Mouse (Mus musculus) left cerebral cortex, postnatal 10 days (tissue): ENCODE data around the gene Ntf5. TPM values are rescaled to one million over a fixed set of nuclear protein-coding genes. Genes with fewer than 3 reads are reported as not detected.

Experiments
- DNase-seq, 2 experiments: peaks; one replicate each; pipeline ENCODE4 v3.0.0; 2021 to 2022; ENCODE audit warnings: low spot score in 2 of 2, mixed read lengths in 1 of 2; ENCODE audit errors: extremely low spot score in 1 of 2
- intact Hi-C: fragments of 180-260 bp; cut with DNase I; formaldehyde crosslinking; loops from one replicate; pipeline ENCODE4 v1.15.1; 2025
- total RNA-seq, 2 experiments: library from RNA; stranded (reverse); gene quantifications; 2 replicates each; pipeline ENCODE4 v1.2.3; 2021

Ntf5 gene
- total RNA-seq, 2 experiments from 2014 or later, result not detected

- intact Hi-C loops, result no loop called here
These were observed 7.1 kb downstream of the Ntf5 start, which contains the start of gene Lhb for GRCm38 (mm10) chr7:45420615-45420919. Lhb (plus strand) TSS chr7:45420820.

GRCm38 (mm10) chr7:45421194-45421593, 7.7 kb downstream of the Ntf5 start:
- intact Hi-C loops, result no loop called here
- no peak for DNase-seq

More at GRCm38 (mm10) chr7:45420615-45420919, 7.1 kb downstream of the Ntf5 start, which contains the start of gene Lhb:
- DNase-seq, result no peak

- no peak for DNase-seq
- intact Hi-C loops, result no loop called here
These were observed 13.1 kb downstream of the Ntf5 start for GRCm38 (mm10) chr7:45426556-45426955.

GRCm38 (mm10) chr7:45433835-45434202, 20.3 kb downstream of the Ntf5 start:
- DNase-seq, result no peak
- intact Hi-C loops, result no loop called here

GRCm38 (mm10) chr7:45434203-45435015, 20.9 kb downstream of the Ntf5 start, which contains the start of gene Gys1:
Gys1 (plus strand) TSS chr7:45434844.
- peak; percentile 100 for DNase-seq
- intact Hi-C loops, result no loop called here

GRCm38 (mm10) chr7:45435038-45435437, 21.5 kb downstream of the Ntf5 start:
- intact Hi-C loops, result no loop called here
- DNase-seq, result no peak

GRCm38 (mm10) chr7:45436444-45436843, 22.9 kb downstream of the Ntf5 start:
- intact Hi-C loops, result no loop called here
- no peak for DNase-seq

GRCm38 (mm10) chr7:45437046-45437445, 23.6 kb downstream of the Ntf5 start:
- intact Hi-C loops, result no loop called here
- DNase-seq, result no peak

- DNase-seq, result no peak
- intact Hi-C loops, result no loop called here
These were observed 24.2 kb downstream of the Ntf5 start, which contains the start of gene Ruvbl2 for GRCm38 (mm10) chr7:45437521-45438276. Ruvbl2 (minus strand) TSS chr7:45438096.

- intact Hi-C loops, result no loop called here
These were observed 30.3 kb downstream of the Ntf5 start for GRCm38 (mm10) chr7:45443526-45444420.

GRCm38 (mm10) chr7:45446589-45446988, 33.1 kb downstream of the Ntf5 start:
- DNase-seq, result no peak
- intact Hi-C loops, result no loop called here

More at GRCm38 (mm10) chr7:45443526-45444420, 30.3 kb downstream of the Ntf5 start:
- DNase-seq, result no peak

- peak in 1 of 2 experiments; percentile 44 for DNase-seq
These were observed 34.0 kb downstream of the Ntf5 start for GRCm38 (mm10) chr7:45447325-45447990.

GRCm38 (mm10) chr7:45449974-45450373, 36.5 kb downstream of the Ntf5 start:
- intact Hi-C loops, result no loop called here
- DNase-seq, result no peak

More at GRCm38 (mm10) chr7:45447325-45447990, 34.0 kb downstream of the Ntf5 start:
- intact Hi-C loops, result no loop called here

GRCm38 (mm10) chr7:45451344-45451982, 38.0 kb downstream of the Ntf5 start:
- DNase-seq, result peak; percentile 79 to 87
- intact Hi-C loops, result no loop called here

- intact Hi-C loops, result no loop called here
- no peak for DNase-seq
These were observed 41.5 kb downstream of the Ntf5 start for GRCm38 (mm10) chr7:45454971-45455370.

GRCm38 (mm10) chr7:45455932-45456696, 42.6 kb downstream of the Ntf5 start:
- no peak for DNase-seq
- intact Hi-C loops, result no loop called here

- intact Hi-C loops, result no loop called here
These were observed 43.3 kb downstream of the Ntf5 start for GRCm38 (mm10) chr7:45456721-45457203.

More at GRCm38 (mm10) chr7:45456721-45457203, 43.3 kb downstream of the Ntf5 start:
- no peak for DNase-seq
